Mouse (Mus musculus) heart, postnatal 0 days (tissue): ENCODE results near the gene Fam102a. TPM values are rescaled to one million over a fixed set of nuclear protein-coding genes. Genes with fewer than 3 reads are reported as not detected.

Experiments used
- ATAC-seq: fragments of 200-750 bp; cut with Nextera tagmentation; 2 replicates; pipeline ENCODE4 v1.8.0; 2017; ENCODE audit warnings: low read depth, moderate number of reproducible peaks, moderate library complexity; ENCODE audit not compliant: insufficient read depth
- DNase-seq: peaks from one replicate; pipeline ENCODE4 v3.0.0-alpha.2; 2016; ENCODE audit warnings: low spot score
- H3K27ac ChIP-seq: fragments of 300-500 bp; sonication (generic); 2 replicates; pipeline ENCODE4 v1.5.1; 2014; ENCODE audit warnings: low read depth, mild to moderate bottlenecking
- H3K27me3 ChIP-seq: fragments of 300-500 bp; sonication (generic); 2 replicates; pipeline ENCODE4 v1.6.1; 2014; ENCODE audit warnings: low read length, mixed read lengths; ENCODE audit not compliant: control insufficient read depth, insufficient read depth
- H3K36me3 ChIP-seq: fragments of 300-500 bp; sonication (generic); replicated peaks from 2 replicates; pipeline ENCODE4 v1.6.1; 2014; ENCODE audit warnings: low read length, mixed read lengths; ENCODE audit not compliant: control insufficient read depth, insufficient read depth
- H3K4me1 ChIP-seq: fragments of 300-500 bp; sonication (generic); 2 replicates; pipeline ENCODE4 v1.6.1; 2014; ENCODE audit warnings: antibody characterized with exemption; ENCODE audit not compliant: control insufficient read depth, insufficient read depth
- H3K4me2 ChIP-seq: fragments of 300-500 bp; sonication (generic); 2 replicates; pipeline ENCODE4 v1.6.1; 2014; ENCODE audit warnings: low read depth, mild to moderate bottlenecking, low read length, moderate library complexity
- H3K4me3 ChIP-seq: fragments of 300-500 bp; sonication (generic); 2 replicates; pipeline ENCODE4 v1.5.1; 2014; ENCODE audit warnings: low read depth, low read length
- H3K9ac ChIP-seq: fragments of 300-500 bp; sonication (generic); replicated peaks from 2 replicates; pipeline ENCODE4 v1.6.1; 2014; ENCODE audit warnings: low read depth, low read length, mixed read lengths
- H3K9me3 ChIP-seq: fragments of 300-500 bp; sonication (generic); replicated peaks from 2 replicates; pipeline ENCODE4 v1.6.1; 2016; ENCODE audit warnings: low read length; ENCODE audit not compliant: control insufficient read depth
- CTCF ChIP-seq: IDR thresholded peaks from 2 replicates; pipeline ENCODE4 v1.5.1; 2016; ENCODE audit warnings: antibody characterized with exemption, control low read depth, low read depth
- EP300 ChIP-seq: IDR thresholded peaks from 2 replicates; pipeline ENCODE4 v1.6.1; 2016; ENCODE audit warnings: antibody characterized with exemption, low read depth
- WGBS: fragments of 180-500 bp; shearing (Covaris S2); extraction: QIAGEN DNeasy Blood & Tissue Kit; methylation state at CpG from one replicate; pipeline ENCODE4 v1.1.7; 2014; 5-methylcytosine and 5-hydroxymethylcytosine counted together
- polyA plus RNA-seq: library from polyadenylated mRNA; unstranded; fragments of >200 nt; fragmentation: Nextera tagmentation; extraction: Ambion mirVana; gene quantifications from 2 replicates; pipeline ENCODE4 v1.2.1, GENCODE M21; 2015
- total RNA-seq: library from RNA; depleted of rRNA; stranded (reverse); fragments of >200 nt; gene quantifications from 2 replicates; pipeline ENCODE4 v1.2.3, GENCODE M21; 2014; ENCODE audit warnings: low replicate concordance

The Fam102a gene
- total and polyA plus RNA-seq, 2 experiments from 2014 or later: 2.8 to 12.3 TPM

DNA sequence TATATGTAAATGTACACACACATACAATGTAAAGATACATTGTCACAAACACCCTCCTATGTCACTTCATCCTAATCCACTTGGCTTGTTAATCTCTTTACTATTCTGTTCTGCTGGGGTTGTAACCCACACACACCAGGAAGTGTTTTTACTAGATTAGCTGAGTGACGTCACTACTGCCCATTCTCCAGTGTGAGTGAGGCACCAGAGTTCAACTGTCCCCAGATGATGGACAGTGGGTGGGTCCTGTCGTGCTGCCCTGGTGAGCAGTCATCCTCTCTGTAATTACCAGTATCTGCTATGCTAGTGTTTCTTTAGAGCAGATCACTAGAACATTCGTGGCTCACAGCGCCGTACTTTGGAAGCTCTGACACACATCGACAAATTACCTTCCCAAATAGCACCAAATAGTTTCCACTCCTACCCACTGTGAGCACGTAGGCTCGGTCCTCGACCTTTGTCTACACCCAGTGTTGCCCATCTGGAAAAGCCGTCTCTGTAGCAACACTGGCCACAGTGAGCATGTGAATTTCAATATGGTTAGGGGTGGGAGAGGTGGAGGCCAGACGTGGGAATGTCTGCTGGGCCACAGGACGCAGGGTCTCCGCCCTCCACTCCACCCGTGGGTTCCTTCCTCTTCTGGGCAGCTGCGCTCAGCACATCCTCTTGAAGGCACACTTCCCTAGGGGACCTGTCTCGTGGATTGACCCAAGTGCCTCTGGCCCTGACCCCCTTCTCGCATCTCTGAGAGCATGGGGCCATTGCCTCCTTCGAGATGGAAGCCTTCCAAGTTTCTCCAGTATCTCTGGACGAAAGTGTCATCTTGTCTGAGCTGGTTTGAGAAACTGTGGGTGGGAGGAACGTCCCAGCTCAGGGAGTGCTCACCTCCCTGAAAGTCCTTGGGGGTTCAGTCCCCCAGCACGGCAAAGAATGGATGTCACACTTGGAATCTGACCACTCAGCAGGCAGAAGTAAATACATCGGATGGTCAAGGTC is 28.2 kb upstream of the Fam102a start:
- TF ChIP-seq CTCF (no peak), EP300 (no peak)
- H3K27ac ChIP-seq: peak overlapping the region; percentile 34
- peak; percentile 20 for DNase-seq
- H3K4me1 ChIP-seq: 0 out of 2 replicates have a peak, but pooled peaks cover 6% of the 10 kb centered on the region
- H3K36me3 ChIP-seq: no peaks in the 10 kb centered on the region
- 47% methylated on average over 22 of the region's 22 CpGs for WGBS
- no peak overlapping the region for H3K4me2 ChIP-seq
- H3K4me3 ChIP-seq: no peak overlapping the region
- peak; percentile 27; the same call in 1 of the 2 replicates for ATAC-seq
- H3K9ac ChIP-seq: no peak overlapping the region
- no peaks in the 10 kb centered on the region for H3K27me3 ChIP-seq
- no peaks in the 10 kb centered on the region for H3K9me3 ChIP-seq

DNA sequence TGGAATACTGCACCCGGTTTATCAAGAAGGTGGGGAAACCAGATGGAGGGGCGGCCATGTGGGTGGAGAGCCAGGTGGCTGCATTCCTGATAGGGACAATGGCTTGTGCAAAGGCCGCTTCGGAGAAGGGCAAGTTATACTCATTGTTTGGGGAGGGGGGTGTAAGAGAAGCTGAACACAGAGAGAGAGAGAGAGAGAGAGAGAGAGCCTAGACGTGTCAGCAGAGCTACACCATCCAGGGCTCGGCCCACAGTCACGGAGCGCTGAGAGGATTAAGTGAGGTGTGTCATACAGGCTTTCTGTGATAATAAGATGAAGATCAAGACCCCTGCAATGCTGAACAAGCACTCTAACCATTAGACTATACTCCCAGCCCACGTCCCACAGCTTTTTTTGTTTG is 27.2 kb upstream of the Fam102a start:
- 0 out of 2 replicates have a peak, but pooled peaks cover 5% of the 10 kb centered on the region for H3K4me1 ChIP-seq
- H3K36me3 ChIP-seq: no peaks in the 10 kb centered on the region
- no peaks in the 10 kb centered on the region for H3K27me3 ChIP-seq
- H3K4me2 ChIP-seq: no peak overlapping the region
- H3K9me3 ChIP-seq: no peaks in the 10 kb centered on the region
- H3K27ac ChIP-seq: no peak overlapping the region
- ATAC-seq (no peak), DNase-seq (no peak)
- 62% methylated on average over 9 of the region's 9 CpGs for WGBS
- no peak overlapping the region for H3K9ac ChIP-seq
- TF ChIP-seq EP300 (no peak), CTCF (no peak)
- no peak overlapping the region for H3K4me3 ChIP-seq

DNA sequence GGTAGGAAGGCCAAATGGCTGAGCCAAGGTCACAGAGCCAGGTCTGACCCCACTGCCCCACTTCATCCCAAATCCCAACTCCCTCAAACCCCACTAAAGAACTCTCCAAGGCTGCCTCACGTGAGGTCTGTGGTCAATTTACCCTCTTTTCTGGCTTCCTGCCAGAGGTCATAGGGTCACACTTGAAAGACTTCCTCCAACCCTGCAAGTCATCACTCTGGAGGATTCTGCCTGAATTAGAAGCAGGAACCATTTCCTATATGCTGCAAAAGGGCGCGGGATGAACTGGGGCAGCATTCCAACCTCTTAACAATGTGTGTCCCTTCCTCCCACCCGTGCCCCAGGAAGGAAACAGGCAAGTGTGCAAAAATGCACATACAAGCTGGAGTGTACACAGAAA is 25.8 kb upstream of the Fam102a start:
- no peaks in the 10 kb centered on the region for H3K36me3 ChIP-seq
- no peaks in the 10 kb centered on the region for H3K9me3 ChIP-seq
- H3K27ac ChIP-seq: peak overlapping the region; percentile 77
- H3K4me2 ChIP-seq: peak overlapping the region; percentile 15; the same call in 1 of the 2 replicates
- no peak overlapping the region for H3K4me3 ChIP-seq
- ATAC-seq (peak; percentile 62), DNase-seq (peak; percentile 40)
- 0 out of 2 replicates have a peak, but pooled peaks cover 5% of the 10 kb centered on the region for H3K4me1 ChIP-seq
- H3K27me3 ChIP-seq: no peaks in the 10 kb centered on the region
- WGBS: 8% methylated on average over 4 of the region's 4 CpGs
- H3K9ac ChIP-seq: no peak overlapping the region
- TF ChIP-seq EP300: peak; percentile 84
- TF ChIP-seq CTCF: no peak

DNA sequence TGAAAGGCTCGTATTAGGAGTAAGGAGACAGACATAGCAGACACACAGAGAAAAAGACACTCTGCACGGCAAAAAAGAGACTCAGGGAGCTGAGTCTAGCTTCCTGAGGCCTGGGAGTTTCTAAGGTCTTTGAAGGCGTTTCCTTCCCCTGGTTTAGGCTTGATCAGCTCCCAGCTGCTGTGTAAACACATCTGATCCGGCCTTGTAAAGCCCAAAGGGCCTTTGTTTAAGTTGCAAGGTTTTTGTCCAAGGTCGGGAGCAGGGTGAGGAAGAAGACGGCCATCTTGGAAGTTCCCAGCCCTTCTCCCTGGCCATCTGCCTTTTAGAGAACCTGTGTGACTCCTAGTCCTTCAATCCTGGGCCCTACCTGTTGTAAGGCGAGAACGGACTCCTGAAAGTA is 25.2 kb upstream of the Fam102a start:
- H3K4me2 ChIP-seq: no peak overlapping the region

DNA sequence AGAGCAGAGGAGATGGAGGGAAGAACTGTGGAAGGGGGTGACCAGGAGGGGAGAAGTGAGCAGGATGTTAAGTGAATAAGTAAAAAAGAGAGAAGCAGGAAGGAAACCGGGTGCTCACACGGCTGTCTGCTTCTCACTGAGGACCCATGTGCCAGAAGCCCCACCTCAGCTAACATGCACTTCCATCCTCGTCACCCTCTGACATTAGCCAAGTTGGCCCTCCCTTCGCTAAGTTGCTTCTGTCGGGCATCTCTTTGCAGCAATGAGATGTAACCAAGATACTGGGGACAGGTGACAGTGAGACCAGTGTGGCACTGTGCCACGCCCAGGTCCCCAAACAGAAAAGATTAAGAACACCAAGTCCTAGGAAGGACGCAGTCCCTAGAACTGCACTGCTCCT is 22.5 kb upstream of the Fam102a start:
- H3K9ac ChIP-seq: no peak overlapping the region
- H3K36me3 ChIP-seq: no peaks in the 10 kb centered on the region
- no peak for TF ChIP-seq CTCF
- no peak for TF ChIP-seq EP300
- no peaks in the 10 kb centered on the region for H3K27me3 ChIP-seq
- no peak overlapping the region for H3K27ac ChIP-seq
- ATAC-seq: no peak
- H3K4me1 ChIP-seq: peaks cover 10% of the 10 kb centered on the region; the same call in 1 of the 2 replicates
- H3K4me3 ChIP-seq: no peak overlapping the region
- WGBS: 68% methylated on average over 7 of the region's 7 CpGs
- H3K9me3 ChIP-seq: no peaks in the 10 kb centered on the region
- DNase-seq: no peak
- H3K4me2 ChIP-seq: no peak overlapping the region

More for the DNA sequence above, 25.2 kb upstream of the Fam102a start:
- H3K27ac ChIP-seq: peak overlapping the region; percentile 77
- H3K36me3 ChIP-seq: no peaks in the 10 kb centered on the region
- 0 out of 2 replicates have a peak, but pooled peaks cover 5% of the 10 kb centered on the region for H3K4me1 ChIP-seq
- no peak for TF ChIP-seq EP300
- TF ChIP-seq CTCF: no peak
- no peak overlapping the region for H3K9ac ChIP-seq
- WGBS: 54% methylated on average over 8 of the region's 8 CpGs
- H3K9me3 ChIP-seq: no peaks in the 10 kb centered on the region
- no peak overlapping the region for H3K4me3 ChIP-seq
- DNase-seq: peak; percentile 23
- H3K27me3 ChIP-seq: no peaks in the 10 kb centered on the region
- 0 out of 2 replicates have a peak, but pooled peaks have one; percentile 25 for ATAC-seq
